Mouse (Mus musculus) testis, adult 2 months (tissue): ENCODE data around the gene Calhm2.

Experiments used
- CTCF ChIP-seq: fragments of 200-500 bp; IDR thresholded peaks from 2 replicates; pipeline ENCODE4 v1.5.1; 2012; ENCODE audit warnings: low read depth, mild to moderate bottlenecking, inconsistent platforms, low read length, moderate library complexity; ENCODE audit not compliant: control insufficient read depth, insufficient read depth, insufficient replicate concordance
- POLR2A ChIP-seq: fragments of 200-500 bp; IDR thresholded peaks from 2 replicates; pipeline ENCODE4 v1.6.1; 2012; ENCODE audit warnings: low read depth, mild to moderate bottlenecking, inconsistent platforms, low read length, moderate library complexity; ENCODE audit not compliant: control insufficient read depth

GRCm38 (mm10) chr19:47101080-47101479 is 37.0 kb downstream of the Calhm2 start:
- TF ChIP-seq CTCF (no peak), POLR2A (no peak)
